Mouse (Mus musculus) spleen, adult 2 months (tissue): Measurements from ENCODE around the gene Dffa.

ENCODE experiments used
- CTCF ChIP-seq: fragments of 200-500 bp; IDR thresholded peaks from 2 replicates; pipeline ENCODE4 v1.5.1; 2011; ENCODE audit warnings: mild to moderate bottlenecking, inconsistent platforms; ENCODE audit not compliant: insufficient read depth, insufficient read length, insufficient replicate concordance; ENCODE audit errors: extremely low read depth
- POLR2A ChIP-seq: fragments of 200-500 bp; IDR thresholded peaks from 2 replicates; pipeline ENCODE4 v1.6.1; 2011; ENCODE audit warnings: low read depth, low read length, inconsistent platforms

- TF ChIP-seq CTCF (no peak), POLR2A (no peak)
Observed at GRCm38 (mm10) chr4:149138515-149138914, 34.6 kb downstream of the Dffa start.
